Mouse (Mus musculus): ENCODE results near the gene Tcf12. TPM values are rescaled to one million over a fixed set of nuclear protein-coding genes. Genes with fewer than 3 reads are reported as not detected.

Tcf12 gene
- total and polyA plus RNA-seq, 3 experiments, result 41.4 to 42.3 (median 41.7) TPM

GRCm38 (mm10) chr9:71874761-71875160 lies 236.9 kb downstream of the Tcf12 start:
- H3K27me3 ChIP-seq (replicated peaks), result no peaks in the 10 kb centered on the region
- TF ChIP-seq SIN3A (IDR thresholded peaks at IDR 0.05; ENCODE audit: low read length) (no peak), E2F4 (IDR thresholded peaks at IDR 0.05; ENCODE audit: insufficient replicate concordance, low read depth, low read length) (no peak), JUN (IDR thresholded peaks at IDR 0.05; ENCODE audit: insufficient read depth, low read depth, low read length) (no peak), ZC3H11A (IDR thresholded peaks at IDR 0.05; ENCODE audit: low read depth, low read length) (no peak), MXI1 (IDR thresholded peaks at IDR 0.05; ENCODE audit: low read depth, low read length) (no peak), EP300 (IDR thresholded peaks at IDR 0.05; ENCODE audit: low read length) (no peak), PAX5 (IDR thresholded peaks at IDR 0.05; ENCODE audit: low read length) (no peak), MEF2A (IDR thresholded peaks at IDR 0.05; ENCODE audit: borderline replicate concordance, low read depth, low read length) (no peak)
- peaks cover 2% of the 10 kb centered on the region for H3K9me3 ChIP-seq (replicated peaks; ENCODE audit: low read length)
- dilution Hi-C loops (cut with MboI; ENCODE audit: extremely low pct_ligation_motif_present, extremely low pct_unique_long_range_greater_than_20kb, low sequenced_read_pairs) (no loop called here), in situ Hi-C loops (cut with MboI; ENCODE audit: low pct_ligation_motif_present, low pct_unique_long_range_greater_than_20kb, low sequenced_read_pairs) (no loop called here)
- no peak overlapping the region for H3K4me2 ChIP-seq (ENCODE audit: insufficient read depth, low read depth, poor library complexity, severe bottlenecking)
- H3K36me3 ChIP-seq (replicated peaks in 1 of 2; ENCODE audit: control insufficient read depth in 1 of 2, insufficient read depth in 1 of 2, low read length in 1 of 2), result peaks cover 22 to 66% of the 10 kb centered on the region in 2 experiments
- H3K27ac ChIP-seq (ENCODE audit: insufficient read depth, low read depth), result no peak overlapping the region
- 0 out of 4 replicates have a peak, but pooled peaks cover 0 to 2% of the 10 kb centered on the region in 2 experiments for H3K4me1 ChIP-seq (ENCODE audit: control insufficient read depth in 1 of 2, insufficient read depth in 2 of 2)
- no peak overlapping the region for H3K4me3 ChIP-seq (replicated peaks in 1 of 3; ENCODE audit: low read depth in 2 of 3, low read length in 2 of 3, poor library complexity in 1 of 3)
- H3K79me2 ChIP-seq (replicated peaks; ENCODE audit: control insufficient read depth, extremely low read depth, insufficient read depth, poor library complexity, severe bottlenecking), result peaks cover 2% of the 10 kb centered on the region; the same call in 1 of the 2 replicates
- no peak for DNase-seq (ENCODE audit: extremely low read depth)
- H3K9ac ChIP-seq (ENCODE audit: insufficient read depth, low read depth), result no peak overlapping the region

- in situ Hi-C loops (cut with MboI; ENCODE audit: low pct_ligation_motif_present, low pct_unique_long_range_greater_than_20kb, low sequenced_read_pairs), result no loop called here
- Histone ChIP-seq H3K4me3 (replicated peaks in 1 of 3; ENCODE audit: low read depth in 2 of 3, low read length in 2 of 3, poor library complexity in 1 of 3) (no peak overlapping the region), H3K27me3 (replicated peaks) (no peaks in the 10 kb centered on the region), H3K4me2 (ENCODE audit: insufficient read depth, low read depth, poor library complexity, severe bottlenecking) (no peak overlapping the region), H3K9ac (ENCODE audit: insufficient read depth, low read depth) (no peak overlapping the region), H3K4me1 (ENCODE audit: control insufficient read depth in 1 of 2, insufficient read depth in 2 of 2) (0 out of 4 replicates have a peak, but pooled peaks cover 0 to 2% of the 10 kb centered on the region in 2 experiments), H3K27ac (ENCODE audit: insufficient read depth, low read depth) (no peak overlapping the region), H3K79me2 (replicated peaks; ENCODE audit: control insufficient read depth, extremely low read depth, insufficient read depth, poor library complexity, severe bottlenecking) (peaks cover 2% of the 10 kb centered on the region; the same call in 1 of the 2 replicates), H3K9me3 (replicated peaks; ENCODE audit: low read length) (peaks cover 2% of the 10 kb centered on the region), H3K36me3 (replicated peaks in 1 of 2; ENCODE audit: control insufficient read depth in 1 of 2, insufficient read depth in 1 of 2, low read length in 1 of 2) (peaks cover 22 to 66% of the 10 kb centered on the region in 2 experiments)
- DNase-seq (ENCODE audit: extremely low read depth), result no peak
- TF ChIP-seq MAX (IDR thresholded peaks at IDR 0.05; ENCODE audit: low read length), result no peak
- TF ChIP-seq ZNF384 (IDR thresholded peaks at IDR 0.05; ENCODE audit: low read depth, low read length), result no peak
- TF ChIP-seq ELF1 (IDR thresholded peaks at IDR 0.05; ENCODE audit: low read depth, low read length), result no peak
- TF ChIP-seq CHD1 (IDR thresholded peaks at IDR 0.05; ENCODE audit: low read depth, low read length), result no peak
- TF ChIP-seq TCF12 (IDR thresholded peaks at IDR 0.05; ENCODE audit: low read depth, low read length), result no peak
- no peak for TF ChIP-seq EP300 (IDR thresholded peaks at IDR 0.05; ENCODE audit: low read length)
- no peak for TF ChIP-seq JUND (conservative IDR thresholded peaks at IDR 0.05; ENCODE audit: low read depth, low read length)
- no peak for TF ChIP-seq MEF2A (IDR thresholded peaks at IDR 0.05; ENCODE audit: borderline replicate concordance, low read depth, low read length)
- no peak for TF ChIP-seq CTCF (conservative IDR thresholded peaks at IDR 0.05 in 1 of 2, IDR thresholded peaks at IDR 0.05 in 1 of 2; ENCODE audit: low read depth in 2 of 2, low read length in 2 of 2)
- TF ChIP-seq USF1 (IDR thresholded peaks at IDR 0.05; ENCODE audit: low read depth, low read length), result no peak
- no peak for TF ChIP-seq ZC3H11A (IDR thresholded peaks at IDR 0.05; ENCODE audit: low read depth, low read length)
- TF ChIP-seq USF2 (conservative IDR thresholded peaks at IDR 0.05; ENCODE audit: low read depth, low read length), result no peak
- TF ChIP-seq ETS1 (conservative IDR thresholded peaks at IDR 0.05; ENCODE audit: low read depth, low read length), result no peak
- no peak for TF ChIP-seq KAT2A (IDR thresholded peaks at IDR 0.05; ENCODE audit: insufficient replicate concordance, low read length)
- dilution Hi-C loops (cut with MboI; ENCODE audit: extremely low pct_ligation_motif_present, extremely low pct_unique_long_range_greater_than_20kb, low sequenced_read_pairs), result no loop called here
Observed at GRCm38 (mm10) chr9:71874035-71874572, 237.6 kb downstream of the Tcf12 start.

Measured in CH12.LX (cell line).